Mouse (Mus musculus): ENCODE results near the gene Hmx3.

- TF ChIP-seq CTCF (IDR thresholded peaks at IDR 0.05; ENCODE audit: borderline replicate concordance, insufficient read depth, low read length) (no peak), POLR2A (IDR thresholded peaks at IDR 0.05; ENCODE audit: low read depth, low read length) (peak; percentile 95)
These were observed 17.5 kb downstream of the Hmx3 start, which contains the start of gene Bub3 for GRCm38 (mm10) chr7:131559986-131560696.
